Mouse (Mus musculus): ENCODE measurements around the gene AC129217.1.

AC129217.1 gene

GRCm38 (mm10) chr19:8870838-8871237 is 41.3 kb downstream of the AC129217.1 start:
- no peak for DNase-seq (ENCODE audit: low read depth, low spot score)

GRCm38 (mm10) chr19:8871267-8872186 is 42.0 kb downstream of the AC129217.1 start, which contains the start of gene Ubxn1:
TSS of gene Ubxn1 (plus strand) at chr19:8871496.
- DNase-seq (ENCODE audit: low read depth, low spot score): peak; percentile 99

GRCm38 (mm10) chr19:8872266-8872840 is 42.8 kb downstream of the AC129217.1 start:
- peak; percentile 54 for DNase-seq (ENCODE audit: low read depth, low spot score)

- no peak for DNase-seq (ENCODE audit: low read depth, low spot score)
Observed at GRCm38 (mm10) chr19:8875031-8875430, 45.5 kb downstream of the AC129217.1 start.

- DNase-seq (ENCODE audit: low read depth, low spot score): peak; percentile 88
Observed at GRCm38 (mm10) chr19:8880311-8881033, 50.9 kb downstream of the AC129217.1 start, which contains the start of gene Uqcc3. TSS of gene Uqcc3 (minus strand) at chr19:8880923.

GRCm38 (mm10) chr19:8881034-8881392 is 51.4 kb downstream of the AC129217.1 start:
- no peak for DNase-seq (ENCODE audit: low read depth, low spot score)

- DNase-seq (ENCODE audit: low read depth, low spot score): no peak
Observed at GRCm38 (mm10) chr19:8883616-8884015, 54.0 kb downstream of the AC129217.1 start, which contains the start of the genes Lbhd1 and Gm49403. TSS of gene Lbhd1 (plus strand) at chr19:8883732. TSS of gene Gm49403 (plus strand) at chr19:8883930.

GRCm38 (mm10) chr19:8886916-8887584 is 57.5 kb downstream of the AC129217.1 start:
- no peak for DNase-seq (ENCODE audit: low read depth, low spot score)

- no peak for DNase-seq (ENCODE audit: low read depth, low spot score)
Observed at GRCm38 (mm10) chr19:8887585-8888463, 58.3 kb downstream of the AC129217.1 start.

- peak; percentile 98 for DNase-seq (ENCODE audit: low read depth, low spot score)
Observed at GRCm38 (mm10) chr19:8888511-8889385, 59.2 kb downstream of the AC129217.1 start, which contains the start of the genes 1810009A15Rik and Gm49416. TSS of gene 1810009A15Rik (plus strand) at chr19:8888853. TSS of gene Gm49416 (plus strand) at chr19:8888926.

Measured in ES-CJ7 (cell line).